Mouse (Mus musculus) c-Kit-negative CD71-positive TER-119-positive erythroid progenitor cells, embryonic 14.5 days (primary cell): Measurements from ENCODE around the gene Peli2.

Experiments
- DNase-seq: peaks from one replicate; pipeline ENCODE4 v3.0.0-alpha.2; 2013; ENCODE audit warnings: low read depth, low spot score

Peli2 gene

DNA sequence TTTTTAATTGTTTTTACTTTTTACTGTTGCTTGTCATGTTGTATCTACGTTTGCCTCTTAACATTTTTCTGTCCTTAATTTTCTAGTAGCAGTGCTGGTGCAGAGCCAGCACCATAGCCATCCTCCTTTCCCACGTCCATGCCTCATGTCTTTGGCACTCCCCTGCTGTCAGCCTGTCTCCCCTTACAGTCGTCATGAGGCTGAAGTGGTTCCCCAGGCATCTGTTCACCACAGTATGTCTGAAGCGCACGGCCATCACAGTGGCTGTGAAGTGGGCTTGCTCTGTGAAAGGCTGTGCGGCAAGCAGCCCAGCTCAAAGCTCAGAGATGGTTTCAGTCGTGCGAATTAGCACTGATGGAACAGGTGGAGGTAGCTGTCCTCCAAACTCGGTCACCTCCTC, 66.5 kb downstream of the Peli2 start:
- no peak for DNase-seq

DNA sequence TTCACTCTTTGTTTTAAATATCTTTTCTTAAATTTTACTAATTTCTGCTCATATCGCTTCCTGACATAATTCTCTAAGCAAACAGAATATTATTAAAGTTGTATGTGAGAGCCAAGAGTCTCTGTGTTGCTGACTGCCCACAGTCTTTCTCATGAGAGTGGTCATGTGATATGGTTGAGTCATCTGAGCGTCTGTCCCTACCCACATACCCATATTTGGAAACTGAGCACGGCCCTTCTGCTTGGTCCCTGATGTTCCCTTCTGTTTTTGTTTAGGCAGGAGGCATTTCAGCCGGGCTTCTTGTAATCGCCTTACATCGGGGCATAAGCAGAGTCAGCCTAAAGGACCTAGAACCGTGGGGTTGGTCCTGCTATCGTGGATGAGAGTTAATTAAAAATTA, 68.7 kb downstream of the Peli2 start:
- DNase-seq, result no peak

GRCm38 (mm10) chr14:48190946-48191345, 70.3 kb downstream of the Peli2 start:
- no peak for DNase-seq

DNA sequence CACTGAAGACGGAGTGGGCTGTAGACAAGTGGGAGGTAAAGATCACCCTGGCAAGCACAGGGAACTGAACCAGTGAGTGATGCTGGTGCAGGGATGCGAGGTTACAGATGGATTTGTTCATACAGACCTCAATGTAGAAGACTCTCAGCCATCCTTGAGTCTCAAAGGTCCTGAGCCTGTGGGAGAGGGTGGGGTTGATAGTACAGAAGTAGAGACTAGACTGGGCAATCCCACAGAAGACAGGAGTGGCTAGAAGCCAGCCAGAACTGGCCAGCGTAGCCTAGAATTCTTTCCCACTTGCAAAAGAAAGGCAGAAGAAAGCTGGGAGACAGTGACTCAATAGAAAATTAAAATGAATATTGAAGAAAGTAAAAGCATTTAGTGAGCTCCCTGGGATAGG, 71.3 kb downstream of the Peli2 start:
- no peak for DNase-seq

GRCm38 (mm10) chr14:48196804-48197203, 76.2 kb downstream of the Peli2 start:
- no peak for DNase-seq

DNA sequence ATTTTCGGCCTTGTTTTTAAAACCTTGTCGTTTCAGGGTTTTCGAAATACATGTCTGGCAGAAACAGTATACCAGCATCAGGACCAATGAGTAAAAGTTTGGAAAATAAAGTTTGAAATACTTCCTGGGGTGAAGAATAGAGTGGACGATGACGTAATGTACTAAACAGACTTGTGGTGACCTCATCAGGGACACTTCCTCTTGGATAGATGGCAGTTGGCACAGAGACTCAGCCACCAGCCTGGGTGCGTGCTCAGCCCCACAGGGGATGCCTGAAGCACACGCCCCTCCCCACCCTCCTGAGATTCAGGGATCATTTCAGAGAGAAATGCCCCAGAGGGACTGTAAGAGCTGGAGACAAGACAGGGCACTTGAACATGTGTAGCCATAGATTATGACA, 76.7 kb downstream of the Peli2 start:
- DNase-seq, result no peak

GRCm38 (mm10) chr14:48198190-48198954, 77.7 kb downstream of the Peli2 start:
- DNase-seq, result no peak

- no peak for DNase-seq
These were observed 78.3 kb downstream of the Peli2 start for GRCm38 (mm10) chr14:48198957-48199356.

- no peak for DNase-seq
These were observed 78.9 kb downstream of the Peli2 start for GRCm38 (mm10) chr14:48199506-48199905.

DNA sequence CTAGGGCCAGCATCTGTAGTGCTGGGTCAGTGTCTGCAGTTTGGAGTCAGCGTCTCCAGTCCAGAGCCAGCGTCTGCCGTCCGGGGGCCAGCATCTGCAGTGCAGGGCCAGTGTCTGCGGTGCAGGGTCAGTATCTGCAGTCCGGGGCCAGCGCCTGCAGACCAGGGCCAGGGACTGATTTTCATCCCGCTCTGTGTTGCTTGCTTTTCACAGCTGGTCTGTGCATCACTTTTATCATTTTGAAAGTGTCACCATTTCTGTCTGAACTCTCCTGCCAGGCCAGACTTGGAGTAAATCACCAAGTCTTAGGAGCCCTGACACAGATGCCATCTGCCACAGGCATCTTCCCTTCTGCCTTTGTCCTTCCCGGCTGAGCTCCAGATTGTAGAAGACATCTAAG, 79.7 kb downstream of the Peli2 start:
- DNase-seq, result no peak

GRCm38 (mm10) chr14:48200788-48201187, 80.2 kb downstream of the Peli2 start:
- DNase-seq, result no peak

- DNase-seq, result no peak
These were observed 80.8 kb downstream of the Peli2 start for GRCm38 (mm10) chr14:48201403-48201802.

DNA sequence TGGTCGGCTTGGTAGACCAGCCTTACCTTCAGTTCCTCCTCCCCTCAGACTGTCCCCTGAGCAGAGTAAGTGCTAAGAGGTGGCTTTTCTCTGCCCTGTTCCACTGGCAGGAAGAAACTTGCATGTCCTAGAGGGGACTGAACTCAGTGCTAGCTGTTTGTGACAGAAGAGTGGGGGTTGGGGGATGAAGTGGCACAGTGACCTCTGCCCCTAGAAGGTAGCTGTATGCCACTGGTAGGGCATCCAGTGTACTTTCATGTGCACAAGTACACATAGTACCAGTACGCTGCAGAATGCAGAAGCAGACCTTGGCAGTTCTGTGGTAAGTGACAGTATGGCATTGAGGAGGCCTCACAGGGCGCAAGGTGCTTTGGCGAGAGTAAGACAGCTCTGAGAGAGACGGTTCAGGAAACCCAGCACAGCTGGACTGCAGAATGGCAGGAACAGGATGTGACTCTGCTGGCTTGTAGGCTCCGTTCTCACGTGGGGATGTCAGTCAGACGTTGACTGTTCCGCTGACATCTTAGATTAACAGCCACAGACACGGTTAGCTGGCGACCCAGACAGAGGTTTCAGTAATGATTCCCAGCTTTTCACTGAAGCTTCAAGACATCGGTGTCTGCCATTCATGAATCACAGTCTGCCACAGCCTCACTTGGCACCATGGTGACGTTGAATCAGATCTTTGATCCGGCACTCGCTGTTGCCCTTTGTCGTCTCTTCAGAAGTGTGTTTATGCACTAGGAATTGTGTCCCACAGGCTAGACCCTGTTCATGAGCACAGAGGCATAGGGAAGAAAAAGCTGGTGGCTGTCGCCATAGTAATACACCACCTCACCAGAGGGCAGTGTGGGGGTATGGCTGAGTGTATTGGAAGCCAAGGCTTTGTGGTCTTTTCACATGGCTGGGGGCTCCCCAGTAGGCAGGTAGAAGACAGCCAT, 81.7 kb downstream of the Peli2 start:
- no peak for DNase-seq

DNA sequence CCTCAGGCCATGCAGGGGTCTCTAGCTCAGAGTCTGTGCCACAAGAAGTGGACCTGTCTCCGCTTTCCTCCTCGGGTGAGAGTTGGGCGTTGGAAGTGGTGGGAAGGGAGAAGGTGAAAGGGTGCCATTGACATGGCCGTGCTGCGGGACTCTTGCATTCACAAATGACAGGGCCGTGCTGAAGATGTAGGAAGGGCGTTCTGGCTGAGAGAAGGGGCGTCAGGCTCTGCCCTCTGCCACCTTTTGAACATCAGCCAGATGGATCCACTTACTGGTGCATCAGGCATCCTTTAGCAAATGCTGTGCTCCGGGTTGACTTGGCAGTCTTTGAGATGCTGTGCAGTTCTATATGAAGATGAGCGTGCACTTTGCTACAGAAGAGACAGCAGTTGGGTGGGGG, 84.4 kb downstream of the Peli2 start:
- no peak for DNase-seq

DNA sequence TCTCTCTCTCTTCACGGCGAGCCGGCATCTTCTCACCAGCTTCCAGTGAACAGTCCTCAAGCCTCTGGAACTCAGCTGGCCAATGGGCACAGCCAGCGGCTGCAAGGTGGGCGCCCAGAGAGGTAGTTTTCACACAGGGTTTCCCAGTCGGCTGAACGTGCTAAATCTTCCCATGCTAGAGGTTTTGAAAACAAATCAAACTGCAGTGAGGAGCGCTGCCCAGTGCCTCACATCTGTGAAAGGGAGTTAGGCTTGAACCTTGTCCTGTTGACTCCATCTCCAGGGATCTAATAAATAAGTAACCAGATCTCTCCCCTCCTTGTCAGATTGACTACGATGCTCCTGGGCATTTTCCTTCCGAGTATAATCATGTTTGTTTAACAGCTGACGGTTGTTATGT, 85.0 kb downstream of the Peli2 start:
- no peak for DNase-seq

GRCm38 (mm10) chr14:48207119-48207518, 86.5 kb downstream of the Peli2 start:
- DNase-seq, result no peak

DNA sequence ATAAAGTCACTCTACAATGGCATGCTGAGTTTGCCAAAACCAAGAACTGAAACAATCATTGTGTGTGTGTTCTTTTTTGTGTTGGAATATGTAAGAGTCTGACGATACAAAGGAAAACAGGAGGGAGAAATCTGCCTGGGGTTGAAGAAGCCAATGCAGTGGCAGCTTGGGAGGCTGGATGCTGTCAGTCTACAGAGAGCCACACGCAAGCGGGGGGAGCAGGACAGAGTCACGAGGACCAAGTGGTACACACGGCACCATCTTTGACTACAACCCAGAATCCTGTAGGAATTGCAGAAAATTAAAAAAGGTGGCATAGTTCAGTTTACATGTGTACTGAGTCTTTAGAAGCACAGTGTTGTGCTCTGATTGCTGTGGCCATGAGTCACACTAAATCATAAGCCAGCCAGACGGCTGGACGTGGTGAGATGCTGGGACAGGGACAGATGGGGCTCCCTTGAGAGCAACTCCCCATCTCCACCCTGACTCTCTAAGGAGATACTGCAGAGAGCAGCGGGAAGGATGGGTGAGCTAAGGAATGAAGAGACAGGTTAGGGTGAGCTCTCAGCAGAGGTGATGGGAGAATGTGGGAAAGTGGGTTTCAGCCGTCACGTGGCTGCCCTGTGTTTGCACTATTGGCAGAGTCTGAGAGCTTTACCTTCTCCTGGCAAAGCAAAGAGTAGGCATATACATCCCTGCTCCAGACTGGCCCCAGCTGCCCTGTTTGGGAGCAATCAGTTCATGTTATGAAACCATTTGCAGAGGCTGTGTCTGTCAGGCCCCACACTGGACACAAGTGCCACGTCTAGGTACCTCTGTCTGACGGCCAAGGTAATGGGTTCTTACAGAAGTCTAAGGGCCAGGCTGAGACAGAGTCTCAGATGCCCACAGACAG, 87.4 kb downstream of the Peli2 start:
- no peak for DNase-seq

GRCm38 (mm10) chr14:48209436-48209835, 88.8 kb downstream of the Peli2 start:
- no peak for DNase-seq

DNA sequence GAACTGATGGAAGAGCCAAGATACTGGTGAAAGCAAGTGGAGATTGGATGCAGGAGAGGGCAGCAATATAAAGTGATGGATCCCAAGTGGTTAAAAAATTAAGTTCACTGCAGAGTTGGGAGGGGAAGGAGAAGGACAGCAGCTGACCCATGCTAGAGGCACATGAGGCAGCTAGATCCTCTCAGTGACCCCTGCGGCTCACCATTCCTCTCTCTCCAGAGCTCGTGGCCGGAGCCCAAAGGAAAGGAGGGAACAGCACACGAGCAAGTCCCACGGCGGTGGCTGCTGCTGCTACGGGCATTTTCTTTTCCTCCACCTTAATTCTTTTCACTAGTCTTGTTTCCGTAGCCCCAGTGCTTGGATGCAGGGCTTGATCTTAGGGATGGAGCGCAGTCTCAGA, 89.5 kb downstream of the Peli2 start:
- DNase-seq, result no peak

DNA sequence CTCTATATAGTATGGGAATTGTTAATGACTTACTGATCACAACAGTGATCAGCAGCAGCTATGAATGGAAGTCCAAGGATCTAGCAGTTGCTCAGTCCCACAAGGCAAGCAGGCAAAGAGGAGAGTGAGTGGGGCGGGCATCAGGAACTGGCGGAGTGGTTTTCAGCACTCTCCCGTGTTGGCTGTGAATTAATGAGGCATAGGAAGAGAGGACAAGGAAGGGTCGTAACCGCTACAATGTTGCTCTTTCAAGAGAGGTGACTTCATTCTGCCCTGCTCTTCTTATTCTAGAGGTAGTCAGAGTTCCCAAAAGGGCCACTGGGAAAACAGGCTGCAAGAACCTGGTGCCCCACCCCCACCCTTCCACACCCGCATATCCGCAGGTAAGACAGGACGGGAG, 90.9 kb downstream of the Peli2 start:
- no peak for DNase-seq

DNA sequence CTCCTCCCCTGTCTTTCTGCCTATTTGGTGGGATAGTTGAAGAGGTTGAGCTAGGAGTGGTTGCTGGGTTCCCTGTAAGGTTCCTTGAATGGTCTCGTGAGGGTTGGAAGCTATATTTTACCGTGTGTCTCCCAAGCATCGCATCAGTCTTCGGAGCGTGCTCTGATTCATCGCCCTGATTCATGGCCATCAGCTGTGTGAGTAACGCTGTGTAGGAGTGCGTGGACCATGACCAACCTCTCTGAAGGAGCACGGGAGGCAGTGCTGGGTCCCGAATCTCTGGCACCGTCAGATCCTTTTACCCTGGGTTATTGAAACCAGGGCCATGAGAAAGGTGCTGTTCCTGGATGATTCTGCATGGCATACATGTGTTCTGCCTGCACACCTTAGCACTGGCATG, 92.2 kb downstream of the Peli2 start:
- DNase-seq, result no peak

DNA sequence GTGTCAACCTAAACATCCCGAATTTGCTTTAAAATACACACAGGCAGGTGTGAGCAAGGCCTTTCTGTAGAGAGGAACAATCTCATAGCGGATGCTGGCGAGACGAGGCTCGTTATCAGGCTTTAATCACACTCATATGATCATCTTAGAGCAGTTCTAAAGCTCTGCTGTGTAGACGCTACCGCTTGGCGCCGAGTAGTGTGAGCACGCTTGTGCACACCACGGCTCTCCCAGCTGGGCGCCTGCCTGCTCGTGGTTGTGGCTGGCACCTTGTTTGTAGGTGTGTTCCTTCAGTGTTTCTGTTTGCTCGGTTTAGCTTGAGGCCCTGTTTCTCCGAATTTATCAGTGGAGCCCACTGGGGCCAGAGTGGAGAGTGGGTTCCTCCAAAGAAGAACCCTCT, 93.0 kb downstream of the Peli2 start:
- no peak for DNase-seq
